Mouse (Mus musculus) urinary bladder, postnatal 10 days (tissue): ENCODE results near the gene Ncapg2.

Experiments used
- DNase-seq: peaks from one replicate; pipeline ENCODE4 v3.0.0; 2022; ENCODE audit warnings: low spot score

Ncapg2 gene

GRCm38 (mm10) chr12:116405045-116405835 lies at the start of gene Ncapg2:
Gene Ncapg2, plus strand, starts transcription at chr12:116405402.
- DNase-seq: peak; percentile 97

- no peak for DNase-seq
These were observed 43.1 kb upstream of the Ncapg2 start for GRCm38 (mm10) chr12:116362091-116362490.

DNA sequence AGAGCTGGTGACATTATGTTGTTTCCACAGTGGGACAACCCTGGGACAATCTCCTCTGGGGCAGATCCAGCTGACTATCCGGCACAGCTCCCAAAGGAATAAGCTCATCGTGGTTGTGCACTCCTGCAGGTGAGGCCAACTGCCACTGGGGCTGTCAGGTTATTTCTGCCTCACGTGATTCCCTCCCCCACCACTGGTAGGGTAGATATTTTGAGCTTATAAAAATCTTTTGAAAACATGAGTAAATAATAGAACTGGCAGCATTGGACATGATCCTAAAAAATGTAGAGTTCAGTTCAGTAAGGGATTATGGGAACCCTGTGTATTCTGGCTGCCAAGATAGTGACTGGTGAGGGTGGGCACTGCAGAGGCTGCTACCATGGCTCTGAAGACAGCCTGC lies 38.3 kb upstream of the Ncapg2 start:
- no peak for DNase-seq

- DNase-seq: no peak
These were observed 37.9 kb upstream of the Ncapg2 start for GRCm38 (mm10) chr12:116367346-116367745.

DNA sequence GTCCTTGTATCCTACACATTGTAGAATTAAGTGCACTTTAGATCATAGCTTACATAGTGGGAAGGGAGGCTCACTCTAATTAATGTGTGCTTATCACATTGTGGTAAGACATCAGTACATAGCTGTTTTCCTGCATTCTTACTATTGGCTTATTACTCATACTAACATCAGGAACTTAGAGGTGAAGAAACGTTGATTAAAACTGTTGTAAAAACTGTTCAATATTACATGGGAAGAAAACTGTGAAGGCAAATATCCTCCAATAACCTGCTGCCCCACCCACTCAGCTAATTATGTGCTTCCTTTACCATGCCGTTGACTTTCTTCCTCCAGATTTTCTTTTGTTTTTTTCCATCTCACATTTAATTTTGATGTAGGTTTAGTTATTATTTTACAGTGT lies 36.3 kb upstream of the Ncapg2 start:
- no peak for DNase-seq

GRCm38 (mm10) chr12:116383101-116383500 lies 22.1 kb upstream of the Ncapg2 start:
- DNase-seq: no peak

DNA sequence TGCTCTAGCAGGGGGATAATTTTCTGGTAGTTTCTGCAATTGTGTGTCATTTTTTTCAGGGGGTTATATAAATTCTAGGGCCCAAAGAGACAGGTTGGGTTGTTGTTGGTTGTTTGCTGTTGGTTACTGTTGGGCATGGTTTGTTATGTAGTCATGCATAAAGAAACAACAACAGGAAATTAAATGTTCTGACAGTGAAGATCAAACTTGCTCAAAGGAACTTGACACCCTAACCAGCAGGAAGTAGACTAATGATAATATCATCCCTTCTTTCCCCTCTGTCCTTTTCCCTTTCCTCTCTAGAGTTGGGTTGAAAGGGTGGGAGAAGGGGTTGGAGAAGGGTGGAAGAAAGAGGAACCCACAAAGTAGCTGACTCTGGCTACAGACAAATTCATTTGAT lies 21.2 kb upstream of the Ncapg2 start:
- DNase-seq: no peak

- DNase-seq: no peak
These were observed 18.4 kb upstream of the Ncapg2 start for GRCm38 (mm10) chr12:116386802-116387201.

DNA sequence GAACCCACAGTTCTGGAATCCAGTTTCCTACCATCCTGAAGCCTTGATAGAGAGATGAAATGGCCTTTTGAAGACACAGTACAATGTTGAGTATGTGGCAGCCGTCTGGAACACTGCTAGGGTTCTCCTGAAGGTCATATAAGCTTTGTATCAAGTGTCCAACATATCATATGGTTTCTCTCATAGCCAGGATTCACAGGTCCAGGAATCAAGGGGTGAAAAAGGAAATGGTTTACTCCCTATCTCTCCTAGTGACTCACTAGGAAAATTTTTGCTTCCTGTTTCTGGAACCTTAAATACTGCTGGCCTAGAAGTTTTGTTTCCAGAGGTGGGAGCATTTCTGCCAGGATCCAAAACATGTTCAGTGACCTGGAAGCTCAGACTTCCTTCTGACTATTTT lies 15.3 kb upstream of the Ncapg2 start:
- no peak for DNase-seq

- no peak for DNase-seq
These were observed 10.9 kb upstream of the Ncapg2 start for GRCm38 (mm10) chr12:116394327-116394726.

DNA sequence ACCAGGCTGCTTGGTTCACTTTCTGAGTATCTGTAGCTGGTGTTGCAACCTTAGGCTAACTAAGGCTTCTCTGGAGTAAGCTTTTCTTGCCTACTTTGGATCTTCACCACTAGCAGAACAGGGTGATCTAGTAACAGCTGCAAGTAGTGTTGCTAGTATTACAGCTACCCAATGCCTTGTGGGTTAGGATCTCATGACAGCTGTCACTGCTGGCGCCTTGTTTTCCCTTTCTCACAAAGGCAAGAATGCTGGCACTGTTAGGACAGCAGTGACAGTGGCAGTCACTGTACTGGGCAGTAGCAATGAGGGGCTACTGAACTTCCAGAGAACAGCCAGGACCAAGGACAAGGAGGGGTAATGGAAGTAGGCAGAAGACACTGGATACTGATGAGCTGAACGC lies 9.9 kb upstream of the Ncapg2 start:
- no peak for DNase-seq

DNA sequence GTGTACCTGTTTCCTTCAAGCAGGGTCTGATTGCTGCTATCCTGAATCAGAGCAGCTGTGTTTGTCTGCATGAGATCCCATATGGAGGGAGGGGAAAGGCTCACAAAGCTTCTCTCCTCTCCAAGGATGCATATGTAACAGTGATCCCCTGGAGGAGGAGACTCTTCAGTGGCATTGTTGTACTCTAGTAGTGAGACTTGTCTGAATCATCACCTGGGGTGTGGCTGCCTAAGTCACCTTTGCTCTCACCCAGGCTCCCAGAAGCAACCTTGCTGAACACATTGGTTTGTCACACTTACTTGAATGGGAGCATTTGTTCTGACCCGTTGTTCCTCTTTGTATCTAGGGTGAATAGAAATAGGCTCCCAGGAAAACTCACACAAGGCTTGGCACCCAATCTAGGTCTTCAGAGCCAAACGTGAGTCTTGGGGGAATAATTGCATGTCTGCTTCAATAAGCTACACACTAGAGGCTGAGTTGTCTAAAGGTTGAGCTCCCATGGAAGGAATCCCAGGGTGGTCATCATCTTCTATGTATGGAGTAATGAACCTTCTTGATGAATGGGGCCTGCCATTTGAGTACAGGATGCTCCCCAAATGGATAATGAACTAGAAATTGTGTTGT lies 9.0 kb upstream of the Ncapg2 start:
- DNase-seq: no peak

DNA sequence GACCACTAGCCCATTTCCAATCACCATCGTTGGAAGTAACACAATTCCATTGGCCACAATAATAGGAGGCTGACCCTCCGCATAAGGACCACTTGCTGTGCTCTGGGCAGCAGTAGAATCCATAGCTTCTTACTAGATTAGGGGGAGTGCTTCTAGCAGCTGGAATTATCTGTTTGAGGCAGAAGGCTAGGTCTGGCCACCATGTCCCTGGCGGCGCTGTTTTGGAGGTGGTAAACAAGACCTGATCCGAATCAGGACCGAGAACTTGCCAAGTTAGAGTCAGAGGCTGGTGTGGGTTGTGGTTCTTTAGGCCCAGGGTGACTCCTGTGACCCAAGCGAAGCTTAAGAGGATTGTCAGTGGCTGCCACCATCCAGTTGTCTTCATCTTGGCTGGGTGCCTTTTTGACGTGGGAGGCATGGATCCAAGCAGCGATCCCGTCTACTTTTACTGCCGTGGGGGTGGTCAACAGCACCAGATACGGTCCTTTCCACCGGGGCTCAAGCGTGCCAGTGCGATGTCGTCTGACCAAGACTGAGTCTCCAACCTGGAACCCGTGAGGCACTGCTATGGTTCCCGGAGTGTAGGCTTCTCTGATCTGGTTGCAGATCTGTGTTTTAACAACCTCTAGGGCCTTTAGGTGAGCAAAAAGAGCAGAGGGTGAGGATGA lies 1.1 kb upstream of the Ncapg2 start:
- no peak for DNase-seq

GRCm38 (mm10) chr12:116405836-116406155 lies 594 bp downstream of the Ncapg2 start:
- no peak for DNase-seq

DNA sequence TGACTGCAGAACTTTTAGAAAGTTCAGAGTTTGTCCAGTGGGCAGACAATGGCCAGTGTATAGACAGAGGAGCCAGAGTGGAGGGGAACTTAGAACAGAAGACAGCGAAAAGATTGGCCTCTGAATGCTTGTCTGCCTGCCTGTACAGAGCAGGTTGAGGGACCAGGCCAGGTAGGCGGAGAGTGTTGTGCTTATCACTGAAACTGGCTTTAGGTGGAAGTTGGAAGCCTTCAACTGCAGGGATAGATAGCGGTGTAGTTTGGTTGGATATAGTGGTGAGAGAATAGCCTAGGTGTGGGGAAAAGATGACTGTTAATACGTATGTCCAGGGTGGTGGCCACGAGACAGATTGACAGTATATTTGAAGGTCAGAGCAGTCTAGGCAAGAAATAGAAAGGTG lies 2.7 kb downstream of the Ncapg2 start:
- DNase-seq: no peak

GRCm38 (mm10) chr12:116414941-116415340 lies 9.7 kb downstream of the Ncapg2 start:
- DNase-seq: no peak

DNA sequence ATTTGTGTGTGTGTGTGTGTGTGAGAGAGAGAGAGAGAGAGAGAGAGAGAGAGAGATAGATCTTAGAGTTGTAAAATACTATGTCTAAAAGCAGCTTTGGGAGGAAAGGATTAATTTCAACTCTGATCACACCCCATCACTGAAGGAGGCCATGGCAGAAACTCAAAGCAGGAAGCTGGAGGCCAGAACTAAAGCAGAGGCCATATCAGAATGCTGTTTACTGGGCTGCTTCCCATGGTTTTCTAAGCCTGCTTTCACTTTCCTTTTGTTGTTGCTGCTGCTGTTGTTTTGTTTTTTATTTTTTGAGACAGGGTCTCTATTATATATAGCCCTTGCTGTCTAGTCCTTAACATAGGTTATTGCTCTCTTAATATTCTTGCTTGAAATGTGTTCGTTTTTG lies 11.3 kb downstream of the Ncapg2 start:
- DNase-seq: no peak

GRCm38 (mm10) chr12:116421656-116422055 lies 16.5 kb downstream of the Ncapg2 start:
- no peak for DNase-seq

DNA sequence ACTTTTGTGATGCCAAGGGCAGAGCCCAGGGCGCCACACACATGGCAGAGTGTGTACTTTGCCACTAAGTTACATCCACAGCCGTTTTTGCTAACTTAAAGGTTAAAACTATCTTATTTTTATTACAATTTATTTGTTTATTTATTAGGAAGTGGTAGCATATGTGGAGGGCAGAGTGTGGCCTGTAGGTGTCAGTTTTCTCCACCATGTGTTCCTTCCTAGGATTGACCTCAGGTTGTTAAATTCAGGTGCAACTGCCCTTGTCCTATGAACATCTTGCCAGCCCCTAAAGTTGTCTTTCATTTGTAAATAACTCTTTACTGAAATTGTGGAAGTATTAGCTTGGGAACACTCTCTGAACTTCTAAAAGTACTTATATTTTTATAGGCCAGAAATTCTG lies 20.2 kb downstream of the Ncapg2 start:
- DNase-seq: no peak

- no peak for DNase-seq
These were observed 28.5 kb downstream of the Ncapg2 start for GRCm38 (mm10) chr12:116433742-116434141.

DNA sequence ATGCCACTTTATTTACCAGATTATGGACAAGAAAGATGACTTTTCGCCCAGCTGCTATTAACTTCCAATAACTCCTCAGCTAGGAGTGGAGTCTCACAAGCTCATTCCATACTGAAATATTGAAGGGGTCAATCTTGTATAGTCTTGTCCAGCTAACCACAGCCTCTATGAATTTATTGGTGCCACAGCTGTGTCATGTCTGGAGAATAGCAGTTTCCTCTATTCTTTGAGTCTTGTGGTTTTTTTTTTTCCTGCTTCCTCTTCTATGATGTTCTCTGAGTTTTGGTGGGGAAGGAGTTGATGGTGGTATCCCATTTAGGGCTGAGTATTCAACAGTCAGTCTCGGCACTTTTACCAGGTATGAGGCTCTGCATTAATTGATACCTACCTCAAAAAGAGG lies 30.0 kb downstream of the Ncapg2 start:
- no peak for DNase-seq

DNA sequence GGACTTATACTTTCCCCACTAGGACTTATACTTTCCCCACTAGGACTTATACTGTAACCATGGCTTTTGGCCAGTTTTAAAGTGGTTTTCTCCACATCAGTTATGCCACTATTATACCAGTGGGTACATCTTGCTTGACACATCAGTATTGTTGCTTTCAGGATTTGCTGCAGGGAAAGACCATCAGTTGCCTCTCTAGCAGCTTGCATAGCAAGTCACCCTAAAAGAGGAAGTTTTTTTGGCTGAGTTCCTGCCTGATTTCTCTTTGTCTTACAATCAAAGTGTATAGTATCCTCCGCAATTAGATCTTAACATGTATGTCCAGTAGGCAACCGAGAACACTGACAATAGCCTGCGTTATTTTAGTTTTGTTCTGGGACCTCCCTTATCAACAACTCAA lies 30.9 kb downstream of the Ncapg2 start:
- DNase-seq: no peak

DNA sequence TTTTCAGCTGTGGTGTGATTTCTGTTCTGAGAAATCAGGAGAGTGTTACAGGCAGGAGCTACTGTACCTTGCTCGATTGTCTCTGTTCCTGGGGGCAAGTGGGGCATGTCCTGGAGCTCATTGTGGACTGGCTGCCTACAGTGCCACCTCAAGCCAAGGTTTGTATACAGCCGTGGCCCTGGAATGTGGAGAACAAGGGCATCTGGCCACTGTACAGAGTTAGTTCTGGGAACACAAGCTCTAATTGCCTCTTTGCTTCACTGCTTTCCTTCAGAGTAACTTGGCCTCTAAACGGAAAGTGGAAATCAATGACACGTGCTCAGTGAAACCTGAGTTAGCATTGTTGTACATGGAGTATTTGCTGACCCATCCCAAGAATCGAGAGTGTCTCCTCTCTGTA lies 33.4 kb downstream of the Ncapg2 start:
- no peak for DNase-seq

DNA sequence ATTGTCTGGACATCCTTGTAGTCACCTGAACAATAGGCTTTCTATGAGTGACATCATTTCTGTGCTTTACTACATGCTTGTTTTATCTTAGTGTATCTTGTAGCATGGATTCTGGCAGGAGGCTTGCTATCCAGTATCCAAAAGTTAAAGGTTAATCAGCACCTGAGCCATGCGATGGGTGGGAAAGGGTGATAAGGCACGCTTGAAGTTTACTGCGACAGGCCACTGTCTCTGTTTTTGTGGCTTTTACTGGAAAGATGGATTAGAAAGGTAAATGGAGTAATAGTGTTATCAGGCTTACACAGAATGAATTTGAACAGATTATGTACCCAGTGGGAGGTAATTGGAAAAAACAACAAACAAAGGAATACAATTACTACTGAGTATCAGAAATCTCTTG lies 37.0 kb downstream of the Ncapg2 start:
- no peak for DNase-seq
